Mouse (Mus musculus): ENCODE results near the gene Slc7a11. TPM values are rescaled to one million over a fixed set of nuclear protein-coding genes. Genes with fewer than 3 reads are reported as not detected.

Slc7a11 gene
- total RNA-seq, 2 experiments from 2014 or later, result 24.4 to 29.0 TPM

- DNase-seq (ENCODE audit: low spot score in 2 of 2), result no peak
Observed at GRCm38 (mm10) chr3:50002067-50002466, 441.3 kb downstream of the Slc7a11 start.

- no peak for DNase-seq (ENCODE audit: low spot score in 2 of 2)
Observed at GRCm38 (mm10) chr3:50001635-50002034, 441.8 kb downstream of the Slc7a11 start.

GRCm38 (mm10) chr3:49992891-49993290 is 450.5 kb downstream of the Slc7a11 start:
- no peak for DNase-seq (ENCODE audit: low spot score in 2 of 2)

- no peak for DNase-seq (ENCODE audit: low spot score in 2 of 2)
Observed at GRCm38 (mm10) chr3:49987236-49987635, 456.2 kb downstream of the Slc7a11 start.

- no peak for DNase-seq (ENCODE audit: low spot score in 2 of 2)
Observed at GRCm38 (mm10) chr3:49984795-49985194, 458.6 kb downstream of the Slc7a11 start.

- no peak for DNase-seq (ENCODE audit: low spot score in 2 of 2)
Observed at GRCm38 (mm10) chr3:49983429-49984268, 459.8 kb downstream of the Slc7a11 start.

- DNase-seq (ENCODE audit: low spot score in 2 of 2), result no peak
Observed at GRCm38 (mm10) chr3:49973994-49974393, 469.4 kb downstream of the Slc7a11 start.

- no peak for DNase-seq (ENCODE audit: low spot score in 2 of 2)
Observed at GRCm38 (mm10) chr3:49965569-49965968, 477.8 kb downstream of the Slc7a11 start.

- DNase-seq (ENCODE audit: low spot score in 2 of 2), result no peak
Observed at GRCm38 (mm10) chr3:49960581-49960980, 482.8 kb downstream of the Slc7a11 start.

- no peak for DNase-seq (ENCODE audit: low spot score in 2 of 2)
Observed at GRCm38 (mm10) chr3:49946845-49947244, 496.6 kb downstream of the Slc7a11 start.

GRCm38 (mm10) chr3:49944783-49945182 is 498.6 kb downstream of the Slc7a11 start:
- peak in 1 of 2 experiments; percentile 12 for DNase-seq (ENCODE audit: low spot score in 2 of 2)

GRCm38 (mm10) chr3:49937611-49938010 is 505.8 kb downstream of the Slc7a11 start:
- DNase-seq (ENCODE audit: low spot score in 2 of 2), result no peak

- no peak for DNase-seq (ENCODE audit: low spot score in 2 of 2)
Observed at GRCm38 (mm10) chr3:49929496-49929895, 513.9 kb downstream of the Slc7a11 start.

- no peak for DNase-seq (ENCODE audit: low spot score in 2 of 2)
Observed at GRCm38 (mm10) chr3:49928509-49929263, 514.7 kb downstream of the Slc7a11 start.

- no peak for DNase-seq (ENCODE audit: low spot score in 2 of 2)
Observed at GRCm38 (mm10) chr3:49913929-49914328, 529.5 kb downstream of the Slc7a11 start.

GRCm38 (mm10) chr3:49910922-49911321 is 532.5 kb downstream of the Slc7a11 start:
- no peak for DNase-seq (ENCODE audit: low spot score in 2 of 2)

- no peak for DNase-seq (ENCODE audit: low spot score in 2 of 2)
Observed at GRCm38 (mm10) chr3:49908426-49909341, 534.7 kb downstream of the Slc7a11 start.

- DNase-seq (ENCODE audit: low spot score in 2 of 2), result no peak
Observed at GRCm38 (mm10) chr3:49893945-49894344, 549.5 kb downstream of the Slc7a11 start.

GRCm38 (mm10) chr3:49887359-49887758 is 556.1 kb downstream of the Slc7a11 start:
- peak in 1 of 2 experiments; percentile 11 for DNase-seq (ENCODE audit: low spot score in 2 of 2)

- no peak for DNase-seq (ENCODE audit: low spot score in 2 of 2)
Observed at GRCm38 (mm10) chr3:49886220-49886945, 557.0 kb downstream of the Slc7a11 start.

Measured in left cerebral cortex, adult 18-20 months (tissue).